Mouse (Mus musculus) hindbrain, embryonic 11.5 days (tissue): ENCODE data around the gene Dsp. TPM values are rescaled to one million over a fixed set of nuclear protein-coding genes. Genes with fewer than 3 reads are reported as not detected.

Source experiments
- ATAC-seq: fragments of 200-750 bp; cut with Nextera tagmentation; 2 replicates; pipeline ENCODE4 v1.8.0; 2017; ENCODE audit warnings: mild to moderate bottlenecking, moderate TSS enrichment, moderate library complexity; ENCODE audit not compliant: low FRiP score
- DNase-seq: peaks from one replicate; pipeline ENCODE4 v3.0.0-alpha.2; 2015; ENCODE audit warnings: low spot score
- H3K27ac ChIP-seq: fragments of 300-500 bp; sonication (generic); 2 replicates; pipeline ENCODE4 v1.5.1; 2014; ENCODE audit warnings: mild to moderate bottlenecking, low read depth, low read length
- H3K27me3 ChIP-seq: fragments of 300-500 bp; sonication (generic); 2 replicates; pipeline ENCODE4 v1.6.1; 2014; ENCODE audit warnings: mild to moderate bottlenecking, low read length, moderate library complexity, mixed read lengths; ENCODE audit not compliant: control insufficient read depth, insufficient read depth
- H3K36me3 ChIP-seq: fragments of 300-500 bp; sonication (generic); 2 replicates; pipeline ENCODE4 v1.6.1; 2014; ENCODE audit warnings: mild to moderate bottlenecking, low read length, moderate library complexity, mixed read lengths; ENCODE audit not compliant: control insufficient read depth, insufficient read depth
- H3K4me1 ChIP-seq: fragments of 300-500 bp; sonication (generic); replicated peaks from 2 replicates; pipeline ENCODE4 v1.6.1; 2014; ENCODE audit warnings: low read length, mixed read lengths; ENCODE audit not compliant: control insufficient read depth, insufficient read depth
- H3K4me2 ChIP-seq: fragments of 300-500 bp; sonication (generic); replicated peaks from 2 replicates; pipeline ENCODE4 v1.6.1; 2014; ENCODE audit warnings: mild to moderate bottlenecking, low read depth, low read length
- H3K4me3 ChIP-seq: fragments of 300-500 bp; sonication (generic); 2 replicates; pipeline ENCODE4 v1.5.1; 2014; ENCODE audit warnings: low read depth, low read length
- H3K9ac ChIP-seq: fragments of 300-500 bp; sonication (generic); 2 replicates; pipeline ENCODE4 v1.6.1; 2014; ENCODE audit warnings: low read depth, low read length
- H3K9me3 ChIP-seq: fragments of 300-500 bp; sonication (generic); 2 replicates; pipeline ENCODE4 v1.6.1; 2016; ENCODE audit warnings: low read length; ENCODE audit not compliant: control insufficient read depth
- WGBS: fragments of 180-500 bp; shearing (Covaris S2); extraction: QIAGEN DNeasy Blood & Tissue Kit; methylation state at CpG from one replicate; pipeline ENCODE4 v1.1.7; 2014; 5-methylcytosine and 5-hydroxymethylcytosine counted together
- polyA plus RNA-seq: library from polyadenylated mRNA; unstranded; fragments of >200 nt; fragmentation: Nextera tagmentation; extraction: Ambion mirVana; gene quantifications from 2 replicates; pipeline ENCODE4 v1.2.1, GENCODE M21; 2014

Dsp gene
- polyA plus RNA-seq, 1 experiment from 2014 or later = 1.7 TPM

GRCm38 (mm10) chr13:38235370-38235769 lies 84.3 kb downstream of the Dsp start:
- WGBS = 77% methylated on average over 3 of the region's 3 CpGs
- Histone ChIP-seq H3K4me3 (no peak overlapping the region), H3K4me1 (no peaks in the 10 kb centered on the region), H3K36me3 (no peaks in the 10 kb centered on the region), H3K9ac (no peak overlapping the region), H3K27me3 (no peaks in the 10 kb centered on the region), H3K9me3 (no peaks in the 10 kb centered on the region), H3K27ac (no peak overlapping the region), H3K4me2 (no peak overlapping the region)
- ATAC-seq = no peak
- no peak for DNase-seq

- no peak overlapping the region for H3K4me3 ChIP-seq
- no peak for DNase-seq
- no peak overlapping the region for H3K9ac ChIP-seq
- no peak overlapping the region for H3K4me2 ChIP-seq
- no peaks in the 10 kb centered on the region for H3K36me3 ChIP-seq
- H3K4me1 ChIP-seq = no peaks in the 10 kb centered on the region
- WGBS = 88% methylated on average over 5 of the region's 5 CpGs
- ATAC-seq = no peak
- no peaks in the 10 kb centered on the region for H3K9me3 ChIP-seq
- H3K27me3 ChIP-seq = no peaks in the 10 kb centered on the region
- no peak overlapping the region for H3K27ac ChIP-seq
These were observed 97.1 kb downstream of the Dsp start for GRCm38 (mm10) chr13:38248151-38248550.

Other genes starting within 250 kb of the Dsp start
- gene Ssr1, start 157.1 kb upstream of the Dsp start, polyA plus RNA-seq = 91.2 and 110 TPM in 2 replicates
- gene Riok1, start 114.3 kb upstream of the Dsp start, polyA plus RNA-seq = 48.1 and 51.5 TPM in 2 replicates
- gene Cage1, start 114.2 kb upstream of the Dsp start, polyA plus RNA-seq = 1.0 and 1.1 TPM in 2 replicates
- gene Snrnp48, start 53.6 kb downstream of the Dsp start, polyA plus RNA-seq = 40.0 and 44.1 TPM in 2 replicates
- 2.6 and 3.2 TPM in 2 replicates for gene Bmp6, start 193.8 kb downstream of the Dsp start, polyA plus RNA-seq